Mouse (Mus musculus) embryo, embryonic 10 days (tissue): ENCODE results near the gene Islr.
A peak's percentile ranks its signal among the peaks of the same experiment; 100 is the strongest.
"Not testable (repeated sequence)": the region's sequence is repeated elsewhere in the genome, so short reads cannot be mapped to it uniquely, and the experiment has no call there.

Source experiments
- DNase-seq: peaks from one replicate; pipeline ENCODE4 v3.0.0-alpha.2; 2015; ENCODE audit warnings: low spot score

Islr gene

DNA sequence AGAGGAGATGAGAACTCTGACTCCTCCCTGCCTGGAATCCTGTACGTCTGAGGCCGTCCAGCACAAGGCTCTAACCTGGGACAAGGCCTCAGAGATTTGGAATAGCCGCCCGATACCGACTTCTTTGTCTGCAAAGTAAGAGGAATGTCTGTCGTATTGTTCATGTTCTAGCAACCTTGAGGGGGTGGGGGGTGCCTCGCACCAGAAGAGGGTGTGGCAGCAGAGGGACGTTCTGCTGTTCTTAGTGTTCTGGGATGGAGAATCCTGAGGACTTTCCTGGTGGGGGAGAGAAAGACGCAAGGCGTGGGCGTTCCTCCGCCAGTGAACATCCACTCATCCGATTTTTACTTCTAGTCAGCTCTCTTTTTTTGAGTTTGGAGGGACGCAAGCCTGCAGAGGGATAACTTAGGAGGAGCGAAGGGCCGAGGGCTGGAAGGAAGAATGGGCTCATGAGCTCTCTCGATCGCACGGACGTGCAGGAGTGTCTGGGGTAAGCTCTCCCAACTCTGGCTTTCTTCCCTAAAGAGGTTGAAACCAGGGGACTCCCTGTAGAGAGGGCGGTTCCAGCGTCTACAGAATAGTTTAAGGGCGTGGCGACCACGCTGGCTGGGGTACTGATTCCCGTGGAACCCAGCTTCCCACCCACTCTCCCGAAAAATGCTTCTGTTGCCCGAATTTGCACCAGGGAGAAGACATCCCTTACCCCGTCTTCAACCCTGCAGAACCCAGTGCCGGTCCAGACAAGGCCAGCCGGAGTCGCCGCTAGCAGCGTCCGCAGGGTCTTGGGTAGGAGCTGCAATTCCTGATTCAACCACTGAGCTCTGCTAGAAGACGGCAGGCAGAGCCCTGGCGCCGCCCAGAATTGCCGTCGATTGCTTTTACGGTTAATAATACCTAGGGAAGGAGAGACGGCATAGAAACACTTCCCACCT lies at the start of gene Islr, which contains the start of gene Islr2:
TSS of gene Islr (minus strand) at position 791 of the 932 bp plus-strand sequence.
TSS of gene Islr2 (minus strand) at position 804 of the 932 bp plus-strand sequence.
- peak; percentile 89 for DNase-seq

DNA sequence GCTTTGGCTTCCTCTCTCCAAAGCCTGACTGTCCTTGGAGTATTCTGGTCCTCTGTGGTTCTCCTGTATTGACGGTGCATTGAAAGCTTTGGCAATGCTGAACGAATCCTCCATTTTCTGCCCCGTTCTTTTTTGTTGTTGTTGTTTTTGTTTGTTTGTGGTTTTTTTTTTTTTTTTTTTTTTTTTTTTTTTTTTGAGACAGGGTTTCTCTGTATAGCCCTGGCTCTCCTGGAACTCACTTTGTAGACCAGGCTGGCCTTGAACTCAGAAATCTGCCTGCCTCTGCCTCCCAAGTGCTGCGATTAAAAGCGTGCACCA lies 49.7 kb upstream of the Islr start:
- DNase-seq, result not testable (repeated sequence)

DNA sequence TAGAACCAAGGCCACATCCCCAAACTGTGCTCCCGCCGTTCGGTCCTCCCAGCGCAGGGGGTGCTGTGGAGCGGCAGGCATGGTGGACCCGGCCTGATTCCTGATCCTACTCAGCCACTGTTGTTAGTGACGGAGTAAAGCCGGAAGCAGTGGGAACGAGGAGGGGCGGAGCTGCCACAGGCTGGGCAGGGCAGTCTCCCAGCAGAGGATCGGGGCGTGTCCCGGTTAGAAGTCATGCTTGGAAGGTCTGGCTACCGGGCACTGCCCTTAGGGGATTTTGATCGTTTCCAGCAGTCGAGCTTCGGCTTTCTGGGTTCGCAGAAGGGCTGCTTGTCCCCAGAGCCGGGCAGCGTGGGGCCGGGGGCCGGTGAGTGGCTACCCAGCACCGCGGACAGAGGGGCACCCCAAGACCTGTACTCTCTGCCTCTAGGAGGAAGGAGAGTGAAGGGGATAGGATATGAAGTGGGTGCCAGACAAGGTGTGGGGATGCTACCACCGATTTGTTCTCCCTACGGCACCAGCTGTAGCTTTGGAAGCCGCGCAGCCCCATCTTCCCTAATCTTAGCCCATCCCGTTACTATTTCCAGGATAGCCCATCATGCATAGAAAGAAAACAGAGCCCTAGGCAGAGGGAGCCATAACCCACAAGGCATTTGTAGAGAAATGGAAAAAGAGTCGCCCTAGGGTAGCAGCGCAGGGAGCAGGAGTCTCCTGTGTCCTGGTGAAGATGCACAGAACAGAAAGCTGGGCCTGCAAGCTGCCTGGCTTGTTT lies 49.1 kb upstream of the Islr start, which contains the start of gene Stoml1:
TSS of gene Stoml1 (plus strand) at position 132 of the 772 bp plus-strand sequence.
- peak; percentile 98 for DNase-seq

DNA sequence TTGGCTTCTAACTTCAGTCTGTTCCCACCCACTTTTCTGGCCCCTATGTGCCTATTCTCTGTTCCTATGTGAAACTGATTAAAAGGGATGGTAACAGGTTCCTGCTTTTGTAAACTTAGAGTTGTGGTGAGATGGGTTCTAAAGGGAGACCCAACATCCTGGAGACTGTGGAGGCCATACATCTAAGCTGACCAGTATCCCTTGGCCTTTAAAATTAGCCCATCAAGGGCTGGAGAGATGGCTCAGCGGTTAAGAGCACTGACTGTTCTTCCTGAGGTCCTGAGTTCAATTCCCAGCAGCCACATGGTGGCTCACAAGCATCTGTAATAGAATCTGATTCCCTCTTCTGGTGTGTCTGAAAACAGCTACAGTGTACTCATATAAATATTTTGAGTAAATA lies 46.6 kb upstream of the Islr start:
- DNase-seq, result not testable (repeated sequence)

GRCm38 (mm10) chr9:58250322-58250721 lies 46.2 kb upstream of the Islr start:
- no peak for DNase-seq

DNA sequence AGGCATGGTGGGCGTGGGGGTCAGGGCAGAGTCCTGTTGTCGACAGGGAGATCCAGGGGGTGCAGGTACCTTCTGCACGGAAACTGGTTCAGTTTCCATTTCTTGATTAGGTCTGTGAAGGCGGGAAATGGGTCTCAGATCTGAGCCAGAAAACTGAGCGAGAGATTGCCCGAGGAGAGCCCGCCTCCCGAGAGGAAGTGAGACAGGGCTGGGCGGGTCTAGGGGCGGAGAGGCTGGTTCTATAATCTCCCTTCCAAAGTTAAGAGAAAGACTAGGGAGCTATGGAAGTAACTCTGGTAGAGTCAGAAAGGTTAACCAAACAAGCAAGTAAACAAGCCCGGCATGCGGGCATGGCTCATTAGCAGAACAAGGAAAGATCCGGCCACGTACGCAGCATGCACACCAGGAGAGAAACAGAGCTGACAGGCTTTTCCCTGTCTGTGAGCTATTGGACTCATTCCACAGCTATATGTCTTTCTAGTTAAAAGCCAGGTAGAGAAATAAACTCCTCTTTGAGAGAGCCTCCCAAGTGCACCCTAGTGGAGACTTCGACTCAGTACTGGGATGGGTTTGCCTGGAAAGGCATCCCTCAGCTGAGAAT lies 45.6 kb upstream of the Islr start, which contains the start of gene Pml:
TSS of gene Pml (minus strand) at position 195 of the 601 bp plus-strand sequence.
- DNase-seq, result peak; percentile 77

- DNase-seq, result no peak
Measured at GRCm38 (mm10) chr9:58248746-58249413, 44.8 kb upstream of the Islr start.

DNA sequence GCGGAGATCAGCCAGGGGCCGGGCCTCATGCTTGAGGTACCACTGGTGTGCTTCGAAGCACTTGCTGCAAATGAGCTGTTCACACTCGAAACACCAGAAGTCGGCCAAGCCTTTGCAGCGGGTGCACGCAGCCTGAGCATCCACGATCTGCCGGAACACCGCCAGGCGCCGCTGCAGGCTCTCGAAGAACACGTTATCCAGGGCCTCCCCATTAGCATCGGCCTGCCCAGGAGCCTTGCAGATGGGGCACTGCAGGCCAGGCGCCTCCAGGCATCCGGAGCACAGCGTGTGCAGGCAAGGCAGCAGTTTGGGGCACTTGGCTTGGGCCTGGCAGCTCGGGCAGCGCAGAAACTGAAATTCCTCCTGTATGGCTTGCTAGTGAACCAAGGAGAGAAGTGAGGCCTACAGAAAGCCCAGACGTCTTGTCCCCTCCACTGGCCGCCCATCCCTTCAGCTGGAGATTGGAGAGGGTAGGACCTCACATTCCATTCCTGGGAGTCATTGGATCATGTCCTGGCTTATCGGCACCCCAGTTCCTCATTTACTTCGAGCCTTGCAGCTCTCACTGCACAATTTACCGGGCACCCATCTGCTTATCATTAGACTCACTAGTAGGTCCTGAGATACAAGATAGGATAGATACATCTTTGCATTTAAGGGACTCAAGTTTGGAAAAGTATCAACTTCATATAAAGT lies 43.1 kb upstream of the Islr start:
- peak; percentile 90 for DNase-seq

DNA sequence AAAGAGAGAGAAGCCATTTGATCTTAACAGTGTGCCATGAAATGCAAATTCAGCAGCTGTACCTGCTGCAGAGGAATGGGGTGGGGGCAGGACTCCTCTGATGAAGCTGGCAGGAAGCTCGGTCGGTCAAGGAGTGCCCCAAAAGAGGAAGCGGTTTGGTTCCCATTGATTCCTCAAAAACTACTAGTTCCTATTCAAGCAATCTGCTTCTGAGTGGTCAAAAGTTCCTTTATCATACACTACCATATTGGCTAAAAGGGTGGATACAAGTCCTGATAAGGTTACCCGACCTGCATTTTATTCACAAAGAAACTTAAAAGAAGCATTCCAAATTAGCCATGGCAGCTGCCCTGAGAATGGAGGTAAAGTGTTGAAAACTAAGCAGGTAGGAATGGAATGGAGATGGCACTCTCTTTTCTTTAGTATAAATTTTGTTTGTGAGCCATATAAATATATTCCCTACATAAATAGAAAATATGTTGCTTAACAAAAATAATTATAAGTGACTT lies 42.0 kb upstream of the Islr start:
- no peak for DNase-seq

- DNase-seq, result no peak
Measured at GRCm38 (mm10) chr9:58243696-58244095, 39.6 kb upstream of the Islr start.

- DNase-seq, result no peak
Measured at GRCm38 (mm10) chr9:58242696-58243095, 38.6 kb upstream of the Islr start.

GRCm38 (mm10) chr9:58241780-58242485 lies 37.8 kb upstream of the Islr start:
- no peak for DNase-seq

DNA sequence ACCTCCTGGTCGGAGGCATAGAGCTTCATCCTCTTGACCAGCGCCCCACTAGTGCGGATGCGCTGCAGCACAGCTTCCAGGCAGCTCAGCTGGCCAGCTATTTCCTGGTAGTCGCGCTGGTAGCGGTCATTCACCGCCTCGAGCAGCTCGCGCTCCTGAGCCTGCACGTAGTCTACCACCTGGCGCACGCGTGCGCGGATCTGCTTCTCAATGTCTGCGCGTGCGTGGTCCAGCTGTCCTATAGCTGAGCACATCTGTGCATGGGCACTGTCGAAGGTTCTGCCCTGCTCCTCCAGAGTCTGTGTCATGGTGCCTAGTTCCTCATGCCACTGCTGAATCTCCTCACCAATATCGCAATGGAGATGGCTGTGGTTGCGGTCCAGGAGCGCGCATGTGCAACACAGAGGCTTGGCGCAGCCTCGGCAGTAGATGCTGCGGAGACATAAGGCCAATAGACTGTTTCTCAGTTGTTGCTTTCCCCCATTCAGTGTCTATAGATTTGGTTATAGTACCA lies 30.5 kb upstream of the Islr start:
- DNase-seq, result no peak

DNA sequence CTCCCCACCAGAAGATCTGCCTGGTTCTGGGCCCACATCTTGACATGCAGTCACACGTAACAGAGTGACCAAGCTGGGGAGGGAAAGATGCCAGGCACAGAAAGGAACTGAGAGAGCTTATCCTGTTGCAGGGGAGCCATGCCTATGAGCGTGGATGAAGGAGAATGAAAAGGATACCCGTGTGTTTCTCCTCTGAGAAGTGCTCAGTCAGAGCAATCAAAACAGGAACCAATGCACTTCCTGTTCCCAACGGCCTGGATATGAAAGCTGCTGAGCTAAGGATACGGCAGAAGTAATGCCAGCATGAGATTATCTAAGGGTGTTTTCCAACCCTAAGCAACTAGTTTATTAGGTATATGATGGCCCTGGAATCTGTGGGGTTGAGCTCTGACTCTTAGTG lies 28.3 kb upstream of the Islr start:
- no peak for DNase-seq

GRCm38 (mm10) chr9:58231746-58232145 lies 27.6 kb upstream of the Islr start:
- no peak for DNase-seq

DNA sequence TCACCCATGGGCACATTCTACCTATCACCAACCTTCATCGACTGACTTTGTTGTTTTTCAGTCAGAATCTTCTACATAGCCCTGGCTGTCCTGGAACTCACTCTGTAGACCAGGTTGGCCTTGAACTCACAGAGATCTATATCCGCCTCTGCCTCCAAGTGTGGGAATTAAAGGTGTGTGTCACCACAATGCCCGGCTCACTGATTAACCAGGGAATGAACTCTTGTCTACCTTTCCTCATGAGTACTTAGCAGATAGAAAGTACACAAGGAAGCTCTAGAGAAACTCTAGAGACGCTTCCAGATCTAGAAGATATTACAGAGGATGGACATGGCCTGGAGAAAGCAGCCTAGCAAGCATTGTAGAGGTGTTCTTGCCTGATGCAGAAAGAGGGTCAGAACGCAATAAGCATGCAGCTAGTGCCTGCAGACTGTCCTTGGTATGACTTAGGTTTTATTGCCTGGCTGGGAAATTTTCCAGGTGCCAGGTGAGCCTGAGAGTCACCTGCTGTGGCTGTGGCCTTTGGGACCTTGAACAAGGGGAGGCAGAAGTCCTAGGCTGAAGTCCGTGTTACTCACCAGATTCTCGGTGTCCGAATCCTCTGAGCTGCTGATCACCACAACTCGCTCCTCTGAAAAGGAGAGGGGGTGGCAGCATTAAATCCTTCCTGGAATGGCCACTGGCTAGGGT lies 24.8 kb upstream of the Islr start:
- no peak for DNase-seq

DNA sequence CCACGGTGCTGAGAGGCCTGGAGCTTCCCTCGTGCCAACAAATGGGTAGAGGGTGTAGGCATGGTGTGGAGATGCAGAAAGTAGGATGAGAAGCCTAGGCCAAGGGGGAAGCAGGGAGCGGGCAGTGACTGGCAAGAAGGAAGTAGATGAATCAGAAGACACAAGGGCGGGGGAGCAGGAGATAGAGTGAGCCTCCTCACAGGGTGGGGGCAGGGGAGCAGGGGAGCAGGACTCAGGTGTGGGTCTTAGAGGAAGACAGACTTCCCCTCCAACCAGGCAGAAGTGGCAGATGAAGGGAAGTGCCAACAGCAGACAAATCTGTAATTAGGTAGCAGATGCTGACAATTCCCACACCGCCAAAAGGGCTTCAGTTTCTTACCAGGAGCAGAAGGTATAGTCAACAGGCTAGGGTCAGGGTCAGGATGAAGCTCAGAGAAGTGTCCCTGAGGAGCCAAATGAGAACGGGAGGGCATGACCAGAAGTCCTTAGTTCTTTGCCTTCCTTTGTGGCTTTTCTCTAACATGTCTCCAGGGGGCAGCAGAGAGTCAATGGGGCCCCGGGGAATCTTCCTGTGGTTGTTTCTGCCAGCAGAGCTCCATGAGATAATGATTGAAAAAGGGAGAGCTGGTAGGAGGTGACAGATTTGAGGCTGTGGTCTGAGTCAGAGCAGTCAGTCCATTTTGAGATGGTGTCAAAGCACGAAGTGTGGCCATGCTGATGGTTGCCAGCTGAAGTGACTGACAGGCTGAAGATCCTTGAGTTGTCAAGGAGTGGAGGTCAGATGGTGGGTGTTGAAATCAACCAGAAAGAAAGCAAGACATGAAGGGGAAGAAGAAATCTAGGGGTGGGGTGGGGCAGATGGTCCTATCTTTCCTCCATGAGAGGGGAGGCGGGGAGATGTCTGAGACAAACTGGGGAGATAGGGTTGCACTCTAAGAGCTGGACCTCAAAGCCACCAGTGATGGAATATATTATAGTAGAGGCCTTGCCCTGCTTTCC lies 22.1 kb upstream of the Islr start:
- DNase-seq, result peak; percentile 56

DNA sequence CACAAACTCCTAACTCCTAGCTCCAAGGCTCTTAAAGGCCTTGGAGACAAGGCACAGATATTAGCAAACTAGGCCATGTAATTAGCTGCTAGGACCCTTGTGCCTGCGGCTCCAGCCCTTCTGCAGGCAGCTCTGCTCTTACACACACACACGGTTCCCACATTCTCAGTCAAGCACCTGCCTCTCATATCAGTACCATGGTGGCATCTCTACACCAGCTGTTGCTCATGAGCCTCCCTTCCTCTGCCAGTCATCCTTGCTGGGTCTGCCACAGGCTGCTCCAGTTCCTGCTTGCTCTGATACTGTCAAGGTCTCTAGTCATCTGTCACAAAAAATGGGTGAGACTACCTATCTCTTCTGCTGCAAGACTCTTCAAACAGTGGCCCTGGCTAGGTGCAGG lies 20.2 kb upstream of the Islr start:
- DNase-seq, result no peak
